Mouse (Mus musculus) embryonic facial prominence, embryonic 12.5 days (tissue): ENCODE data around the gene Snai3. TPM values are rescaled to one million over a fixed set of nuclear protein-coding genes. Genes with fewer than 3 reads are reported as not detected.

Experiments used
- ATAC-seq: fragments of 200-750 bp; cut with Nextera tagmentation; 2 replicates; pipeline ENCODE4 v1.8.0; 2017; ENCODE audit not compliant: insufficient number of reproducible peaks, insufficient read depth, low FRiP score, low TSS enrichment
- H3K27ac ChIP-seq: fragments of 300-500 bp; sonication (generic); 2 replicates; pipeline ENCODE4 v1.5.1; 2016; ENCODE audit warnings: mild to moderate bottlenecking
- H3K27me3 ChIP-seq: fragments of 300-500 bp; sonication (generic); 2 replicates; pipeline ENCODE4 v1.6.1; 2016; ENCODE audit warnings: mild to moderate bottlenecking, moderate library complexity
- H3K36me3 ChIP-seq: fragments of 300-500 bp; sonication (generic); 2 replicates; pipeline ENCODE4 v1.6.1; 2016; ENCODE audit warnings: mild to moderate bottlenecking
- H3K4me1 ChIP-seq: fragments of 300-500 bp; sonication (generic); 2 replicates; pipeline ENCODE4 v1.6.1; 2016
- H3K4me2 ChIP-seq: fragments of 300-500 bp; sonication (generic); replicated peaks from 2 replicates; pipeline ENCODE4 v1.6.1; 2016; ENCODE audit warnings: mild to moderate bottlenecking, moderate library complexity
- H3K4me3 ChIP-seq: fragments of 300-500 bp; sonication (generic); 2 replicates; pipeline ENCODE4 v1.5.1; 2016; ENCODE audit warnings: mild to moderate bottlenecking
- H3K9ac ChIP-seq: fragments of 300-500 bp; sonication (generic); 2 replicates; pipeline ENCODE4 v1.6.1; 2016; ENCODE audit warnings: mild to moderate bottlenecking, moderate library complexity
- H3K9me3 ChIP-seq: fragments of 300-500 bp; sonication (generic); 2 replicates; pipeline ENCODE4 v1.6.1; 2016; ENCODE audit warnings: mild to moderate bottlenecking, moderate library complexity
- WGBS: fragments of 180-500 bp; shearing (Covaris S2); methylation state at CpG from one replicate; pipeline ENCODE4 v1.1.7; 2016; 5-methylcytosine and 5-hydroxymethylcytosine counted together
- polyA plus RNA-seq: library from polyadenylated mRNA; unstranded; fragments of >200 nt; fragmentation: Nextera tagmentation; extraction: Ambion mirVana; gene quantifications from 2 replicates; pipeline ENCODE4 v1.2.1, GENCODE M21; 2016

The Snai3 gene
- polyA plus RNA-seq, 1 experiment from 2014 or later: 0.45 TPM

DNA sequence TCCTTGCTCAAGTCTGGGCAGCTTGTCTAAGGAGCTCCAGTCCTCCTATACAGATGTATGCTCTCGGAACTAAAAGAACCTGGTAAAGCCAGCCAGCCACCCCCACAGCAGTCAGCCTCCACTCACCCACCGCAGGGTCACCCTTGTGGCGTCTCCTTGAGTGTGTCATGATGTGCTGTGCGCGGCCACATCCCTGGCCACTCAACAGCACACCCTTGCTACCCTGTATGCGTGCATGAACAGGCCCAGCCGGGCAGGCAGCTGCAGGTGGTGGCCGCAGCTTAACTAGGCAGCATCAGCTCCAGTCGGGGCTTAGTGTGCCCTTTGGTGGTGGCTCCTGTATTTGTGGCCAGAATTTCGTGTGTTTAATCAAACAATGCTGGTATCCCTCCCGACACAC lies 3.4 kb downstream of the Snai3 start:
- Histone ChIP-seq H3K27ac (no peak overlapping the region), H3K9me3 (no peaks in the 10 kb centered on the region), H3K4me1 (peaks cover 12% of the 10 kb centered on the region), H3K9ac (no peak overlapping the region), H3K4me2 (no peak overlapping the region), H3K36me3 (no peaks in the 10 kb centered on the region), H3K4me3 (no peak overlapping the region), H3K27me3 (peaks cover 57% of the 10 kb centered on the region)
- WGBS: 69% methylated on average over 11 of the region's 11 CpGs
- ATAC-seq: no peak

GRCm38 (mm10) chr8:122454409-122454808 lies 6.1 kb downstream of the Snai3 start:
- no peak for ATAC-seq
- H3K4me1 ChIP-seq: no peaks in the 10 kb centered on the region

DNA sequence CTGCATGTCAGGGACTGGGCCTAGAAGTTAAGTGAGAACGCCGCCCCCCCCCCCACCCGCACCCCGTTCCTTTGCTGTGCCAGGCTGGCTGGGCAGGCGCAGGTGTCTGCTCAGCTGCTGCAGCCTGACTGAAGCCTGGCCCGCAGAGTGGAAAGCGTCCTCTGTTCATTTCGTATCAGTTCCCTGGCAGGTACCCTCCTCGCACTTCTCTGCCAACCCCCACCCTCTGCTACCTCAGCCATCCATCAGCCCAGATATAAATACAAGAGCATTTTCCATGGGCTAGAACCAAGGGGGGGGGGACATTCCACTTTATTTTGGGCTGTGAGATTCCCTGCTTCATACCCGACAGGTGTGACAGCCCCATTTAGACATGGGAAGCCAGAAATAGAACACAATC lies 8.4 kb downstream of the Snai3 start:
- WGBS: 85% methylated on average over 10 of the region's 10 CpGs
- ATAC-seq: no peak
- Histone ChIP-seq H3K27me3 (peaks cover 14% of the 10 kb centered on the region; the same call in 1 of the 2 replicates), H3K27ac (no peak overlapping the region), H3K4me1 (no peaks in the 10 kb centered on the region), H3K4me3 (no peak overlapping the region), H3K4me2 (no peak overlapping the region), H3K9me3 (no peaks in the 10 kb centered on the region), H3K36me3 (no peaks in the 10 kb centered on the region), H3K9ac (no peak overlapping the region)

More at GRCm38 (mm10) chr8:122454409-122454808, 6.1 kb downstream of the Snai3 start:
- no peaks in the 10 kb centered on the region for H3K36me3 ChIP-seq
- H3K9ac ChIP-seq: no peak overlapping the region
- WGBS: 88% methylated on average over 6 of the region's 6 CpGs
- no peak overlapping the region for H3K4me2 ChIP-seq
- H3K27me3 ChIP-seq: peaks cover 29% of the 10 kb centered on the region
- no peaks in the 10 kb centered on the region for H3K9me3 ChIP-seq
- H3K4me3 ChIP-seq: no peak overlapping the region
- no peak overlapping the region for H3K27ac ChIP-seq

DNA sequence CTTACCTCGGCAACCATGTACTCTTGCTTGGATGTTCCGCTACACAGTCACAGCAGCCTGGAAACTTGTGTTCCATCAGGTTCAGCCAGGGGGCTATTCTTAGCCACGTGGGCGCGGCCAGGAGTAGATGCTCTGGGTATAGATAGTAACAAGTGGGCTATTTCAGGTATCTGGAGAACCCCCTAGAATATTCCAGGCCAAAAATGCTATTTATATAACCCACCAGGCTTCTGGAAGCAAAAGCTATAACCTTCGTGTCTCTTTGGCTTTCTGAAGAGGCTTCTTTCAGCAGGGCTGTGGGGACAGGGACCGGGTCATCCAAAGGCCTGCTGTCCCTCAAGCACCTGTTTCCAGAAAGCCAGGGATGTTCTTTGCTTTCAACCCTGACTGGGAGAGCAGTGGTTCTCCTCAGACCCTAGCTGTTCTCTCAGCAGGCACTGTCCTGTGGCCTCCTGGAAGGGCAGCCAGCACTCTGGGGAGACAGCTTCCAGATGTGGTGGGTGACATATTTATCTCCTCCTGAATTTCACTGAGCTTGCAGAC lies 9.3 kb downstream of the Snai3 start:
- WGBS: 77% methylated on average over 7 of the region's 7 CpGs
- ATAC-seq: no peak
- no peaks in the 10 kb centered on the region for H3K36me3 ChIP-seq

DNA sequence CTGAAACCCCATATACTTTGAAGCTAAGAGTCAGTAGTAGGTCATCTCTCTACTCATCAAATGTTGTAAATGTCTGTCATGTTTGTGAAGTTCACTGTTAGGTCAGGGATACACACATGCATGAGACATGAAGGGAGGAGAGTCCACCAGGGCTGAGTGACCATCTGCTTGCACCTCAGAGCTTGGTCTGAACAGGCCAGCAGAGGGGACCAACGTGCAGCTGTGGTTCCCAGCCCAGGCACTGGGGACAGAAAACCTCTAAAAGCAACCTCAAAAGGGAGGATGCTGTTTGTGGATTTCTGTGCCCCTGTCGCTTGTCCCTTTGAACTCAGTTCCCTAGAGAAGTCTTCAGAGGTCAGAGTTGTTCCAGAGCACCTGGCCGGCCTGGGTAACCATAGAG lies 15.3 kb downstream of the Snai3 start:
- no peaks in the 10 kb centered on the region for H3K9me3 ChIP-seq
- no peak for ATAC-seq
- peaks cover 28% of the 10 kb centered on the region for H3K4me1 ChIP-seq
- no peak overlapping the region for H3K9ac ChIP-seq
- no peak overlapping the region for H3K4me3 ChIP-seq
- H3K27ac ChIP-seq: no peak overlapping the region
- H3K36me3 ChIP-seq: no peaks in the 10 kb centered on the region
- peak overlapping the region; percentile 53; the same call in 1 of the 2 replicates for H3K4me2 ChIP-seq
- 64% methylated on average over 3 of the region's 3 CpGs for WGBS
- 0 out of 2 replicates have a peak, but pooled peaks cover 3% of the 10 kb centered on the region for H3K27me3 ChIP-seq

More for the DNA sequence above, 9.3 kb downstream of the Snai3 start:
- Histone ChIP-seq H3K9me3 (no peaks in the 10 kb centered on the region), H3K4me1 (no peaks in the 10 kb centered on the region), H3K27me3 (peaks cover 8% of the 10 kb centered on the region; the same call in 1 of the 2 replicates), H3K4me3 (no peak overlapping the region), H3K4me2 (no peak overlapping the region), H3K9ac (no peak overlapping the region), H3K27ac (no peak overlapping the region)

GRCm38 (mm10) chr8:122444058-122444748 lies 16.3 kb downstream of the Snai3 start:
- H3K4me2 ChIP-seq: peak overlapping the region; percentile 53
- peaks cover 8% of the 10 kb centered on the region for H3K36me3 ChIP-seq
- H3K9ac ChIP-seq: peak overlapping the region; percentile 80
- peaks cover 28% of the 10 kb centered on the region for H3K4me1 ChIP-seq
- WGBS: 16% methylated on average over 19 of the region's 19 CpGs
- H3K27ac ChIP-seq: peak overlapping the region; percentile 96
- ATAC-seq: peak; percentile 10
- 0 out of 2 replicates have a peak, but pooled peaks cover 3% of the 10 kb centered on the region for H3K27me3 ChIP-seq
- H3K9me3 ChIP-seq: no peaks in the 10 kb centered on the region
- peak overlapping the region; percentile 60 for H3K4me3 ChIP-seq

- ATAC-seq: peak; percentile 98
- WGBS: under 1% methylated on average over 47 of the region's 47 CpGs
- H3K9ac ChIP-seq: peak within 1 kb of the TSS; percentile 80
- peaks cover 28% of the 10 kb centered on the region for H3K4me1 ChIP-seq
- peak within 1 kb of the TSS; percentile 96 for H3K27ac ChIP-seq
- no peaks in the 10 kb centered on the region for H3K9me3 ChIP-seq
- peaks cover 15% of the 10 kb centered on the region for H3K36me3 ChIP-seq
- peak within 1 kb of the TSS; percentile 96 for H3K4me2 ChIP-seq
- peak within 1 kb of the TSS; percentile 60 for H3K4me3 ChIP-seq
- H3K27me3 ChIP-seq: no peaks in the 10 kb centered on the region
Measured at GRCm38 (mm10) chr8:122443262-122444006, 17.1 kb downstream of the Snai3 start, which contains the start of gene Mvd. Gene Mvd, minus strand, starts transcription at chr8:122443422.

GRCm38 (mm10) chr8:122442781-122443180 lies 17.8 kb downstream of the Snai3 start:
- peak overlapping the region; percentile 69 for H3K27ac ChIP-seq
- no peaks in the 10 kb centered on the region for H3K27me3 ChIP-seq
- WGBS: under 1% methylated on average over 12 of the region's 12 CpGs
- H3K4me2 ChIP-seq: peak overlapping the region; percentile 96
- ATAC-seq: peak; percentile 2; the same call in 1 of the 2 replicates
- H3K9me3 ChIP-seq: no peaks in the 10 kb centered on the region
- H3K4me3 ChIP-seq: peak overlapping the region; percentile 60
- peak overlapping the region; percentile 75 for H3K9ac ChIP-seq
- H3K4me1 ChIP-seq: peaks cover 28% of the 10 kb centered on the region
- H3K36me3 ChIP-seq: peaks cover 22% of the 10 kb centered on the region

DNA sequence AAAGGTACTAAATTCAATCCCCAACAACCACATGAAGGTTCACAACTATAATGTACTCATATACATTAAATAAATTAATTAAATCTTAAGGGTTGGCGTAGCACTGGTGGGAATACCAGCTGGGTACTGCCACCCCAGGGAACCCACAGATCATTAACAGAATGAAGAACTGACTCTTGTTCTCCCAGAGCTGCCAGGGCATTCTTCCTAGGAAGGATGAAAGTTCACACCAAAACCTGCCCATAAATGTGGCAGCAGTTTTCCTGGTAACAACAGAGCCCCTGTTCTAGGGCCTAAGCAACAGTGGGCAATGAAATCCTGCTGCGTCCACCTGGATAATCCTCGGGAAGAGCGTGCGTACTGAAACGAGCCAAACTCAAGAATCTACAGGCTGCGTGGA lies 18.2 kb downstream of the Snai3 start:
- no peak for ATAC-seq
- H3K4me3 ChIP-seq: peak overlapping the region; percentile 60
- peaks cover 28% of the 10 kb centered on the region for H3K4me1 ChIP-seq
- 22% methylated on average over 7 of the region's 7 CpGs for WGBS
- H3K4me2 ChIP-seq: peak overlapping the region; percentile 96
- H3K36me3 ChIP-seq: peaks cover 24% of the 10 kb centered on the region
- no peaks in the 10 kb centered on the region for H3K27me3 ChIP-seq
- no peaks in the 10 kb centered on the region for H3K9me3 ChIP-seq
- peak overlapping the region; percentile 69; the same call in 1 of the 2 replicates for H3K27ac ChIP-seq
- H3K9ac ChIP-seq: peak overlapping the region; percentile 75

DNA sequence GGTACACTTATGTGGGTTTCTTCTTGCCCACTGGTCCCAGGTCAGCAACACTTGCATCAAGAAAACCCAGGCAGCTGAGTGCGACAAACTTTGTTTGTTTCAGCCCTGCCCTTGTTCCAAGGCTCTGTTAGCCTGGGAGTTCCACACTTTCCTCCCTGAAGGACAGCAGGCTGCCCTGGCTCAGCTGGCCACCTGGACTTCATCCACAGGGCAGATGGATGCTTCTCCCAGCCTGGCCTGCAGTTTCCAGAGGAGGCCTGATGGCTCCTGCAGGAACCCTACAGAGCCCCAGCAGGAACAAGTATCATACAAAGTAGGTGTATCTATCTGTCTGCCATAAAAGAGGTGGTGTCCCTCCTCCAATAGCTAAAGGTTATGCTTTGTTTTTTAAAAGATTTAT lies 19.2 kb downstream of the Snai3 start:
- peaks cover 35% of the 10 kb centered on the region for H3K36me3 ChIP-seq
- no peaks in the 10 kb centered on the region for H3K27me3 ChIP-seq
- no peaks in the 10 kb centered on the region for H3K9me3 ChIP-seq
- no peak overlapping the region for H3K4me3 ChIP-seq
- 100% methylated on average over 1 of the region's 1 CpGs for WGBS
- no peak overlapping the region for H3K4me2 ChIP-seq
- H3K9ac ChIP-seq: no peak overlapping the region
- H3K4me1 ChIP-seq: peaks cover 28% of the 10 kb centered on the region
- no peak overlapping the region for H3K27ac ChIP-seq
- ATAC-seq: no peak

DNA sequence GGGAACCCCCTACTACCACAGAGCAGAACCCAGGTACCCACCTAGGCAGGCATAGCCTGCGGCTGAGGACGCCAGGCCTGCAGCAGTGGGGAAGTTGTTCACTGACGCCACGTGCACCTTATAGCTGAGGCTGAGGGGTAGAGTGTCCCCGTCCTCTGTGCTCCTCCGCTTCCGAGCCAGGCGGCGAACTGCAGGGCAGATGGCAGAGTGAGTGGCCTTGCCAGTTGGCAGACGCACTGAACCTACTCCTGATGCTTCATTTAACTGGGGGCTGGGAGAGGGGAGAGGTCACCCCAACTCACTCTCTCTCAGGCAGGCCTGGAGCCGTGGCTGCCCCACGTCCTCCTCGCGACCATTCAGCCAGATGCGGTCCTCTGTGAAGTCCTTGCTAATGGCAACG lies 21.2 kb downstream of the Snai3 start:
- peaks cover 52% of the 10 kb centered on the region for H3K36me3 ChIP-seq
- WGBS: 95% methylated on average over 16 of the region's 16 CpGs
- H3K4me2 ChIP-seq: no peak overlapping the region
- no peak overlapping the region for H3K9ac ChIP-seq
- ATAC-seq: no peak
- peaks cover 10% of the 10 kb centered on the region for H3K4me1 ChIP-seq
- no peak overlapping the region for H3K4me3 ChIP-seq
- H3K27me3 ChIP-seq: no peaks in the 10 kb centered on the region
- H3K9me3 ChIP-seq: 0 out of 2 replicates have a peak, but pooled peaks cover 3% of the 10 kb centered on the region
- H3K27ac ChIP-seq: no peak overlapping the region
